Mouse (Mus musculus) lung, postnatal 36 days (tissue): ENCODE measurements around the gene Mex3a.

Experiments
- DNase-seq: peaks from one replicate; pipeline ENCODE4 v3.0.0; 2022; ENCODE audit warnings: mixed read lengths

Gene Mex3a

GRCm38 (mm10) chr3:88529204-88530000 lies 2.8 kb upstream of the Mex3a start:
- no peak for DNase-seq

- no peak for DNase-seq
Observed at GRCm38 (mm10) chr3:88530082-88530864, 1.9 kb upstream of the Mex3a start.

- DNase-seq = peak; percentile 89
Observed at GRCm38 (mm10) chr3:88531348-88532298, 572 bp upstream of the Mex3a start.

- DNase-seq = no peak
Observed at GRCm38 (mm10) chr3:88532689-88533511, 705 bp downstream of the Mex3a start.

GRCm38 (mm10) chr3:88533706-88534105 lies 1.5 kb downstream of the Mex3a start:
- DNase-seq = no peak

GRCm38 (mm10) chr3:88535005-88535404 lies 2.8 kb downstream of the Mex3a start:
- no peak for DNase-seq

- DNase-seq = no peak
Observed at GRCm38 (mm10) chr3:88535527-88535926, 3.3 kb downstream of the Mex3a start.

GRCm38 (mm10) chr3:88536103-88536930 lies 4.1 kb downstream of the Mex3a start:
- peak; percentile 91 for DNase-seq

- DNase-seq = peak; percentile 54
Observed at GRCm38 (mm10) chr3:88537146-88537545, 5.0 kb downstream of the Mex3a start.

- DNase-seq = no peak
Observed at GRCm38 (mm10) chr3:88538271-88539145, 6.3 kb downstream of the Mex3a start.

- no peak for DNase-seq
Observed at GRCm38 (mm10) chr3:88539397-88539796, 7.2 kb downstream of the Mex3a start.

- DNase-seq = no peak
Observed at GRCm38 (mm10) chr3:88540085-88540484, 7.9 kb downstream of the Mex3a start.

- DNase-seq = no peak
Observed at GRCm38 (mm10) chr3:88541622-88542401, 9.6 kb downstream of the Mex3a start.

- DNase-seq = no peak
Observed at GRCm38 (mm10) chr3:88542486-88542885, 10.3 kb downstream of the Mex3a start.

- DNase-seq = no peak
Observed at GRCm38 (mm10) chr3:88543174-88543573, 11.0 kb downstream of the Mex3a start.

- no peak for DNase-seq
Observed at GRCm38 (mm10) chr3:88543651-88544410, 11.6 kb downstream of the Mex3a start.

- DNase-seq = peak; percentile 60
Observed at GRCm38 (mm10) chr3:88544514-88544913, 12.3 kb downstream of the Mex3a start.

- DNase-seq = no peak
Observed at GRCm38 (mm10) chr3:88544955-88545591, 12.9 kb downstream of the Mex3a start.
